Mouse (Mus musculus): ENCODE measurements around the gene Gtf2a2.

Gene Gtf2a2

GRCm38 (mm10) chr9:70062012-70062411 is 49.7 kb downstream of the Gtf2a2 start:
- DNase-seq (ENCODE audit: low spot score), result no peak

GRCm38 (mm10) chr9:70067497-70067896 is 55.1 kb downstream of the Gtf2a2 start:
- DNase-seq (ENCODE audit: low spot score), result no peak

- DNase-seq (ENCODE audit: low spot score), result no peak
These were observed 57.6 kb downstream of the Gtf2a2 start for GRCm38 (mm10) chr9:70069961-70070435.

- DNase-seq (ENCODE audit: low spot score), result no peak
These were observed 60.0 kb downstream of the Gtf2a2 start for GRCm38 (mm10) chr9:70072387-70072786.

Measured in T-cell, adult 2 months (primary cell).